Mouse (Mus musculus) hindbrain, embryonic 14.5 days (tissue): Measurements from ENCODE around the gene Zfp523. TPM values are rescaled to one million over a fixed set of nuclear protein-coding genes. Genes with fewer than 3 reads are reported as not detected.
A peak's percentile ranks its signal among the peaks of the same experiment; 100 is the strongest.

Experiments used
- ATAC-seq: fragments of 200-750 bp; cut with Nextera tagmentation; 2 replicates; pipeline ENCODE4 v1.8.0; 2017; ENCODE audit warnings: moderate number of reproducible peaks, mild to moderate bottlenecking, moderate TSS enrichment, moderate library complexity; ENCODE audit not compliant: low FRiP score
- DNase-seq: peaks from one replicate; pipeline ENCODE4 v3.0.0-alpha.2; 2015; ENCODE audit warnings: low spot score
- H3K27ac ChIP-seq: fragments of 300-500 bp; sonication (generic); 2 replicates; pipeline ENCODE4 v1.5.1; 2014; ENCODE audit warnings: mild to moderate bottlenecking, moderate library complexity
- H3K27me3 ChIP-seq: fragments of 300-500 bp; sonication (generic); 2 replicates; pipeline ENCODE4 v1.6.1; 2014; ENCODE audit warnings: mild to moderate bottlenecking, low read length, mixed read lengths; ENCODE audit not compliant: control insufficient read depth, insufficient read depth
- H3K36me3 ChIP-seq: fragments of 300-500 bp; sonication (generic); replicated peaks from 2 replicates; pipeline ENCODE4 v1.6.1; 2014; ENCODE audit not compliant: control insufficient read depth, insufficient read depth
- H3K4me1 ChIP-seq: fragments of 300-500 bp; sonication (generic); replicated peaks from 2 replicates; pipeline ENCODE4 v1.6.1; 2014; ENCODE audit warnings: antibody characterized with exemption, low read length, mixed read lengths; ENCODE audit not compliant: control insufficient read depth, insufficient read depth
- H3K4me2 ChIP-seq: fragments of 300-500 bp; sonication (generic); replicated peaks from 2 replicates; pipeline ENCODE4 v1.6.1; 2014; ENCODE audit warnings: mild to moderate bottlenecking, moderate library complexity
- H3K4me3 ChIP-seq: fragments of 300-500 bp; sonication (generic); replicated peaks from 2 replicates; pipeline ENCODE4 v1.5.1; 2014; ENCODE audit warnings: mild to moderate bottlenecking, low read length
- H3K9ac ChIP-seq: fragments of 300-500 bp; sonication (generic); 2 replicates; pipeline ENCODE4 v1.6.1; 2014
- H3K9me3 ChIP-seq: fragments of 300-500 bp; sonication (generic); 2 replicates; pipeline ENCODE4 v1.6.1; 2016; ENCODE audit warnings: low read length; ENCODE audit not compliant: control insufficient read depth
- WGBS: fragments of 180-500 bp; shearing (Covaris S2); extraction: QIAGEN DNeasy Blood & Tissue Kit; methylation state at CpG from one replicate; pipeline ENCODE4 v1.1.7; 2014; 5-methylcytosine and 5-hydroxymethylcytosine counted together
- polyA plus RNA-seq: library from polyadenylated mRNA; unstranded; fragments of >200 nt; fragmentation: Nextera tagmentation; extraction: Ambion mirVana; gene quantifications from 2 replicates; pipeline ENCODE4 v1.2.1, GENCODE M21; 2014

The Zfp523 gene
- 40.9 and 41.3 TPM in 2 replicates for polyA plus RNA-seq

DNA sequence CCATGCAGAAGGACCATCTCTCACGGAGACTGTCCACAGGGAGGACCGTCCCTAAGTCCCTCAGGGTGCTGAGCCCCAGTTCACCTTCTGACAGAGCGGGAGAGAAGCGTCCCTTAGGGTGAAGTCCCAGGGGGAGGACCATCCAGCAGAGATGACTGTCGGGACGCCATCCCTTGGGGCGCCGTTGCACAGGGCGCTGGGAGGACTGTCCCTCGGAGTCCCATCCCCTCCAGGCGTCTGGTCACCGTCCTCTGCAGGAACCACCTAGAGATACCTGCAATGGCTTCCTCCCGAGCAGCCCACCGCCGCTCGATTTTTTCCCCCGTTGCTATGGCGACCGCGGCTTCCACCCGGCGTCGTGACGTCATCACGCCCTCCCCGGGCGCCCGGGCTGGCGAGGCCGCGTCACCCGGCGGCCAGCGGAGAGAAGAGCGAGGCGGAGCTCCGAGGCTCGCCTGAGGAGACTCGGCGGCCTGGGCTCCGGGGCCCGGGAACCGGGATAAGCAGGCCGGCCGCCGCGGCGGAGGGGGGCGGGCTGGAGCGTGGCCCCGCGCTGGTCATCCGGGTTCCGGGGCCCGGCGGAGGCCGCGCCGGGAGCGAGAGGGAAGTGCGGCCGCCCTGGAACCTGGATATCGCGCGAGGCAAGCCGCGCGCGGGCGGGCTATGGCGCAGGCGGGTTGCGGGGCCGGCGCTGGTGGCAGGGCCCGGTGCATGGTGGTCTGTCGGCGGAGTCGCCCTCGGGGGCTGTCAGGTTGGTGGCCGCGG is at the start of gene Zfp523:
Gene Zfp523, plus strand, starts transcription at position 355 of the 765 bp plus-strand sequence.
- Histone ChIP-seq H3K36me3 (peaks cover 3% of the 10 kb centered on the region), H3K4me2 (peak within 1 kb of the TSS; percentile 89), H3K4me1 (peaks cover 28% of the 10 kb centered on the region), H3K27ac (peak within 1 kb of the TSS; percentile 96), H3K4me3 (peak within 1 kb of the TSS; percentile 94), H3K27me3 (no peaks in the 10 kb centered on the region), H3K9me3 (no peaks in the 10 kb centered on the region), H3K9ac (peak within 1 kb of the TSS; percentile 96)
- under 1% methylated on average over 69 of the region's 82 CpGs for WGBS
- DNase-seq = peak; percentile 92
- ATAC-seq = peak; percentile 90

DNA sequence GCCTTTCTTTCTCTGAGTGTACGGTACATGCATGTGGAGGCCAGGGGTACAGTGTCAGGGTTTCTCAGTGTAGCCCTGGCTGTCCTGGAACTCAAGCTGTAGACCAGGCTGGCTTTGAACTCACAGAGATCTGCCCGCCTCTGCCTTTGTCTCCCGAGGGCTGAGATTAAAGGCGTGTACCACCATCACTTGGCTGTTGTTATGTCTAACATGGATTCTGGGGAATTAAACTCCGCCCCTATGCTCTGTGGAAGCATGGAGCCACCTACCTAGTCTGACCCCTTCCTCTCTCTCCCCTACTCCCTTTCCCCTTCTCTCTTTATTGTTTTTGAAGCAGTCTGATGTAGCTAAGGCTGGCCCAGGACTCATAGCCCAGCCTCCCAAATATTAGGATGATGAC is 47.1 kb upstream of the Zfp523 start:
- no peaks in the 10 kb centered on the region for H3K9me3 ChIP-seq
- H3K4me3 ChIP-seq = no peak overlapping the region
- WGBS = 96% methylated on average over 5 of the region's 5 CpGs
- H3K4me2 ChIP-seq = no peak overlapping the region
- no peaks in the 10 kb centered on the region for H3K27me3 ChIP-seq
- DNase-seq (no peak), ATAC-seq (no peak)
- H3K9ac ChIP-seq = no peak overlapping the region
- H3K36me3 ChIP-seq = no peaks in the 10 kb centered on the region
- no peaks in the 10 kb centered on the region for H3K4me1 ChIP-seq
- no peak overlapping the region for H3K27ac ChIP-seq

DNA sequence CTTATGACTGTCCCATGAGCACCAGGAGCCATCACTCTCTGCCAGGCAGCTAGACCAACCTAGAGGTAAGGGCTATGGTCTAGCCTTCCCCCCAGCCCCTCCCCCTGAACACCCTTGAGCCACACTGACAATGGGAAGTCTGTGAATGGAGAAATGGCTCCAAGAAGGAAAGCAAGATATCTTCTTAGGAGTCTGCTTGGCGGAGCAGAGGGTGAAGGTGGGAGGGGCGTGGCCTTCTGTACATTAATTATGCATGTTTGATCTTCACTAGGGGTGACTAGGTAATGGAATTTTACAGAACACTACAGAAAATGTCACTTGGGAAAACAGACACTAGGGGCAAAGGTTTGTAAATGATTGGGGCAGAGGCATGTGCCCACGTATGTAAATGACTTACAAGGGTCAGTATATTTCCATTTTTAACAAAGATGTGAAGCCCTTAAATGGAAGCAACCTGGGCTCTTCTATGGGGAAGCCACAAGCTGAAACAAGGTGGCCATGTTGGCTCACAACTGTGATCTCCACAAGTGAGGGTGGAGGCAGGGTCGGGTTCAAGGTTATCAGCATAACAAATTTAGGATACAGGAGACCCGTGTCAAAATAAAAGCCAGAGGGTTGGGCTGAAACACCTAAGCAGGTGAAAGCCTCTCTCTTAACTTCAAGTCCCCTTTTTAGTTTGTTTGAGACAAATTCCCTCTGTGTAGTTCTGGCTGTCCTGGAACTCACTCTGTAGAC is 46.4 kb upstream of the Zfp523 start:
- H3K9ac ChIP-seq = no peak overlapping the region
- no peak overlapping the region for H3K4me2 ChIP-seq
- ATAC-seq = no peak
- DNase-seq = no peak
- no peaks in the 10 kb centered on the region for H3K27me3 ChIP-seq
- no peaks in the 10 kb centered on the region for H3K36me3 ChIP-seq
- WGBS = 80% methylated on average over 5 of the region's 5 CpGs
- H3K27ac ChIP-seq = no peak overlapping the region
- no peaks in the 10 kb centered on the region for H3K4me1 ChIP-seq
- H3K4me3 ChIP-seq = no peak overlapping the region
- H3K9me3 ChIP-seq = no peaks in the 10 kb centered on the region

DNA sequence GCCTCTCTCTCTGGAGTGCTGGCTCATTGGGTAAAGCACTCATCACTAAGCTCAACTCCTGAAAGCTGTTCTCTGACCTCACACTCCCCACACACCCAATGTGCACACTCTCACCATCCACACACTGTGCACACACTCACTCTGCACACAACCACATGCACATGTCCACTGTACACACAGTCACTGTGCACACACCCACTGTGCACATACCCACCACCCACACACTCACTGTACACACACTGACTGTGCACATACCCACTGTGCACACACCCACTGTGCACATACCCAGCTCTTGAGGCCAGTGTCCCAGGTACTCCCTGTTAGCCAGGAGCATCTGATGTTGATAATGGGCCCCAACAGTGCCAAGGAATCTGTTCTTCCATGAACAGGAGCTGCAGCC is 45.8 kb upstream of the Zfp523 start:
- no peak overlapping the region for H3K4me2 ChIP-seq
- no peak overlapping the region for H3K27ac ChIP-seq
- no peak overlapping the region for H3K4me3 ChIP-seq
- H3K9ac ChIP-seq = no peak overlapping the region
- no peaks in the 10 kb centered on the region for H3K27me3 ChIP-seq
- H3K9me3 ChIP-seq = no peaks in the 10 kb centered on the region
- H3K4me1 ChIP-seq = no peaks in the 10 kb centered on the region
- ATAC-seq (no peak), DNase-seq (no peak)
- no peaks in the 10 kb centered on the region for H3K36me3 ChIP-seq

DNA sequence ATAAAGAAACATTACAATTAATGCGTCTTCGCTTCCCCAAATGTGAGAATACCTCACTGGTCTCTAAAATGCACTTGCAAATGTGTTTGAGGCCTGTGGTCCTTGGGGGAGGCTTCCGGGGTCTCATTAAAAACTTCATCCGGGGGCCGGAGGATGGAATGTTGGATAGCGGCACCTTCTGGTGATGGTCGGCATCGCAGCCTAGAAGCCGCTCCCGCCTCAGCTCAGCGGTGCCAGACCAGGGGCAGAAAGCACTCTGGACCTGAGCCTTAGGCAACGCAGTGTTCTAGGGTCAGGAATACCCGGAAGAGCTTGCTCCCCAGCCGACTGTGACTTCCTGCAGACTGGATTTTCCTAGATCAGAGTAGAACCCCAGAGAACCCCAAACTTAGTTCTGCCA is 43.7 kb upstream of the Zfp523 start:
- WGBS = 7% methylated on average over 14 of the region's 14 CpGs
- H3K9ac ChIP-seq = no peak overlapping the region
- 0 out of 2 replicates have a peak overlapping the region, but pooled peaks have one; percentile 18 for H3K4me2 ChIP-seq

DNA sequence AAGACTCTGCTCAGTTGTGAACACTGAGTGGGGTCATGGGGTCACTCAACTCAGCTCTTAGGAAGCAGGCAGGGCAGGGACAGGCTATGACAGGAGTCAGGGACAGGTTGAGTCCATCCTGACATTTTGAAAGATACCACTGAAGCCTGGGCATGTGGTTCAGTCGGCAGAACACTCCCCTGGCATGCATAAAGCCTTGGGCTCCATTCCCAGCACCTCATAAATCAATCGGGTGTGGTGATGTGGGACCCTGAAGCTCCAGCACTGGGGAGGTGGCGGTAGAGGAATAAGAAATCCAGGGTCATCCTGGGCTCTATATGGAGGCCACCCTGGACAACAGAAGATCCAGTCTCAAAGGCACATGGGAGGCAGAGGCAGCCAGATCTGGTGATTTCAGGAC is 41.4 kb upstream of the Zfp523 start:
- H3K4me1 ChIP-seq = no peaks in the 10 kb centered on the region
- H3K9ac ChIP-seq = no peak overlapping the region
- H3K4me2 ChIP-seq = no peak overlapping the region
- WGBS = 74% methylated on average over 3 of the region's 3 CpGs
- no peak overlapping the region for H3K27ac ChIP-seq
- DNase-seq = no peak
- no peak overlapping the region for H3K4me3 ChIP-seq
- ATAC-seq = no peak
- H3K9me3 ChIP-seq = no peaks in the 10 kb centered on the region
- H3K36me3 ChIP-seq = no peaks in the 10 kb centered on the region
- no peaks in the 10 kb centered on the region for H3K27me3 ChIP-seq

More for the DNA sequence above, 43.7 kb upstream of the Zfp523 start:
- H3K27me3 ChIP-seq = no peaks in the 10 kb centered on the region
- H3K36me3 ChIP-seq = no peaks in the 10 kb centered on the region
- peak; percentile 77 for DNase-seq
- no peak overlapping the region for H3K27ac ChIP-seq
- no peaks in the 10 kb centered on the region for H3K9me3 ChIP-seq
- no peaks in the 10 kb centered on the region for H3K4me1 ChIP-seq
- ATAC-seq = no peak
- no peak overlapping the region for H3K4me3 ChIP-seq

DNA sequence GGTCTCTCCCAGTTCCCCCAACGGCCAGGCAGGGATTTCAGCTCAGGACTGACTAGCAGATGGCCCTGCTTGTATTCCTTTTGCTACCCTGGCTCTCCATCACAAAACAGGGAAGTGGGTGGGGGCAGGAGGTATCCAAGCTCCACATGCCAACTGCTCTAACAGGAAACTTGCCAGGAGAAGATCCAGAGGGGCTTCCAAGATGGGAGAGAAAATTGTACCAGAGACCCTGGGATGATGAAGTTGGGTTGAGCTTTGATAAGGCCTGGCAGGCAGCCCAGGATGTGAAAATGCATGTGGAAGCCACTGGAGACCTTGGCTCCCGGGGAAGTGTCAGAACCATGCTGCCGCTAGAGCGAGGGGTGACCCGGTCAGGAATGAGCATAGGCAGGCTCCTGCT is 40.7 kb upstream of the Zfp523 start:
- Histone ChIP-seq H3K4me2 (no peak overlapping the region), H3K36me3 (no peaks in the 10 kb centered on the region), H3K9ac (no peak overlapping the region), H3K27me3 (no peaks in the 10 kb centered on the region), H3K4me1 (0 out of 2 replicates have a peak, but pooled peaks cover 2% of the 10 kb centered on the region), H3K9me3 (no peaks in the 10 kb centered on the region), H3K27ac (peak overlapping the region; percentile 10; the same call in 1 of the 2 replicates), H3K4me3 (no peak overlapping the region)
- ATAC-seq = no peak
- DNase-seq = no peak
- WGBS = 20% methylated on average over 5 of the region's 5 CpGs

DNA sequence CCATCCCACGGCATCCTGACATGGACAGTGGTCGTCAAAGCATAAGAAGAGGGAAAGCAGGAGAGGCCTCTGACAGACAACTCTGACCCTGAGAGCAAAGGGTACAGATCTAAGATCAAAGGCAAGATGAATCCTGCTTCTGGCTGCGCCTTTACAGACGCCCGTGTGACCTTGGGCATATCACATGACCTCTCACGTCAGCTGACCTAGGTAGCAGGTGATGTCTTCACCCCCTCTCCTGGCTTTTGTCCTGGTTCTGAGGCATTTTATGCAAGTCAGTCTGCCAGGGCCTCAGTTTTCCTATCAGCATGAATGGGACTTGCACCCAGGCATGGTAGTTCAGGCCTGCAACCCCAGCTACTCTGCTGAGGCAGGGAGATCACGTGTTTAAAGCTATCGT is 38.9 kb upstream of the Zfp523 start:
- WGBS = 88% methylated on average over 8 of the region's 8 CpGs
- H3K9ac ChIP-seq = no peak overlapping the region
- no peak for ATAC-seq

DNA sequence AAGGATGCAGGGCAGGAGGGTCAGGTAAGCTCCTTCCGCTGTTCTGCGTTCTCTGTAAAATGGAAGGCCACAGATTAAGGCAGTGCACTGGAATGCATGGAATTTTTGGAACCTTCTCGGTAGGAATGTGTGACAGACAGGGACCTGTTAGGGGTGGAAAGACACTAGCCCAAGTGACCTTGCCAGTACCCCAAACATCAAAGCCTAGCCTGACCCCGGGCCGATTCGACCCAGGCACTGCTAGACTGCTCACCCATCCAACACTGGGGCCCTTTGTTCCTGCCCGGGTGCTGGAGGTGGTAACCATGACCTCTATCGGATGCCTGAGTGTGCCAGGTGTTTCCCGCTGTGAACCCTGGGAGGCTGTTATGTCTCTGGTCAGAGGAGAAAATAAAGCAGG is 38.2 kb upstream of the Zfp523 start:
- no peak overlapping the region for H3K4me2 ChIP-seq
- no peak for DNase-seq
- WGBS = 71% methylated on average over 9 of the region's 9 CpGs

More for the DNA sequence above, 38.9 kb upstream of the Zfp523 start:
- peaks cover 8% of the 10 kb centered on the region; the same call in 1 of the 2 replicates for H3K4me1 ChIP-seq
- H3K27ac ChIP-seq = no peak overlapping the region
- H3K27me3 ChIP-seq = no peaks in the 10 kb centered on the region
- no peak overlapping the region for H3K4me3 ChIP-seq
- no peaks in the 10 kb centered on the region for H3K9me3 ChIP-seq
- no peaks in the 10 kb centered on the region for H3K36me3 ChIP-seq
- no peak for DNase-seq
- no peak overlapping the region for H3K4me2 ChIP-seq

More for the DNA sequence above, 38.2 kb upstream of the Zfp523 start:
- no peak for ATAC-seq
- no peaks in the 10 kb centered on the region for H3K27me3 ChIP-seq
- H3K27ac ChIP-seq = no peak overlapping the region
- H3K9me3 ChIP-seq = no peaks in the 10 kb centered on the region
- H3K4me1 ChIP-seq = peaks cover 14% of the 10 kb centered on the region
- H3K9ac ChIP-seq = no peak overlapping the region
- H3K4me3 ChIP-seq = no peak overlapping the region
- H3K36me3 ChIP-seq = no peaks in the 10 kb centered on the region
